ENCODE assay signal across 12 mouse cellular contexts in genomic region chr7:96672322-96672914, GRCm38 (mm10).
DNase-seq lines count a peak whose midpoint lies in the region; ATAC-seq lines count a peak whose summit lies in the region.
"Had no signal": no experiment of that assay in that cellular context is flagged by ENCODE, and none has a peak within 500 bp of the region (broad histone marks: within the 10 kb centered on the region; RNA-seq: fewer than 3 reads in every experiment).

No protein-coding gene starts in this region.

- H3K4me3 ChIP-seq in kidney, embryonic 15.5 days (replicated peaks): no peak overlapping the region
- H3K4me3 ChIP-seq in forebrain, embryonic 15.5 days: no peak overlapping the region
- H3K4me3 ChIP-seq in midbrain, embryonic 12.5 days: no peak overlapping the region
- H3K4me3 ChIP-seq in liver, embryonic 11.5 days (ENCODE audit: low read depth, low read length): no peak overlapping the region

- H3K27ac ChIP-seq in kidney, embryonic 15.5 days: peak overlapping the region; percentile 69
- peak overlapping the region; percentile 65 for H3K27ac ChIP-seq in forebrain, embryonic 15.5 days (replicated peaks)
- peak overlapping the region; percentile 63 for H3K27ac ChIP-seq in midbrain, embryonic 12.5 days (replicated peaks)
- H3K27ac ChIP-seq in liver, embryonic 11.5 days (ENCODE audit: low read depth, low read length): no peak overlapping the region

- H3K4me1 ChIP-seq in kidney, embryonic 15.5 days: peaks cover 61% of the 10 kb centered on the region
- H3K4me1 ChIP-seq in forebrain, embryonic 15.5 days: peaks cover 51% of the 10 kb centered on the region
- peaks cover 45% of the 10 kb centered on the region for H3K4me1 ChIP-seq in midbrain, embryonic 12.5 days
- no peaks in the 10 kb centered on the region for H3K4me1 ChIP-seq in liver, embryonic 11.5 days (replicated peaks; ENCODE audit: control insufficient read depth, insufficient read depth, low read length)

- H3K4me2 ChIP-seq in kidney, embryonic 15.5 days: no peak overlapping the region
- H3K4me2 ChIP-seq in forebrain, embryonic 15.5 days (replicated peaks): no peak overlapping the region
- peak overlapping the region; percentile 6; the same call in 1 of the 2 replicates for H3K4me2 ChIP-seq in midbrain, embryonic 12.5 days (replicated peaks)
- H3K4me2 ChIP-seq in liver, embryonic 11.5 days: no peak overlapping the region

- peak; percentile 52 for ATAC-seq in kidney, embryonic 15.5 days (replicated peaks; ENCODE audit: low FRiP score)
- ATAC-seq in forebrain, embryonic 15.5 days (replicated peaks): peak; percentile 86
- ATAC-seq in midbrain, embryonic 12.5 days (ENCODE audit: low FRiP score, low read depth): peak; percentile 82
- no peak for ATAC-seq in liver, embryonic 11.5 days (replicated peaks; ENCODE audit: low FRiP score)

- DNase-seq in kidney, postnatal 36 days: no peak
- peak; percentile 43 for DNase-seq in brain, embryonic 18.5 days (ENCODE audit: low read depth, low spot score)
- no peak for DNase-seq in testis, postnatal 14 days (ENCODE audit: low spot score)
- no peak for DNase-seq in liver, embryonic 11.5 days (ENCODE audit: low spot score)
- no peak for DNase-seq in left cerebral cortex, postnatal 25 days (ENCODE audit: low spot score in 2 of 2)
- DNase-seq: cerebellum, adult 9-10 months; gastrocnemius, postnatal 14 days; right cerebral cortex, postnatal 14 days; thymus, adult 18-20 months had no signal

- WGBS in kidney, embryonic 15.5 days: 17% methylated on average over 6 of the region's 6 CpGs
- WGBS in forebrain, embryonic 15.5 days: 5% methylated on average over 6 of the region's 6 CpGs
- 8% methylated on average over 6 of the region's 6 CpGs for WGBS in midbrain, embryonic 12.5 days
- WGBS in liver, embryonic 11.5 days: 44% methylated on average over 6 of the region's 6 CpGs

- no peaks in the 10 kb centered on the region for H3K9me3 ChIP-seq in kidney, embryonic 15.5 days (replicated peaks)
- no peaks in the 10 kb centered on the region for H3K9me3 ChIP-seq in forebrain, embryonic 15.5 days
- no peaks in the 10 kb centered on the region for H3K9me3 ChIP-seq in midbrain, embryonic 12.5 days
- no peaks in the 10 kb centered on the region for H3K9me3 ChIP-seq in liver, embryonic 11.5 days (ENCODE audit: control insufficient read depth, low read length)

- H3K9ac ChIP-seq in kidney, embryonic 15.5 days: no peak overlapping the region
- no peak overlapping the region for H3K9ac ChIP-seq in forebrain, embryonic 15.5 days (replicated peaks)
- H3K9ac ChIP-seq in midbrain, embryonic 12.5 days (replicated peaks): no peak overlapping the region
- no peak overlapping the region for H3K9ac ChIP-seq in liver, embryonic 11.5 days (ENCODE audit: low read depth, low read length)

- no peaks in the 10 kb centered on the region for H3K27me3 ChIP-seq in kidney, embryonic 15.5 days
- H3K27me3 ChIP-seq in forebrain, embryonic 15.5 days: no peaks in the 10 kb centered on the region
- peaks cover 56% of the 10 kb centered on the region for H3K27me3 ChIP-seq in midbrain, embryonic 12.5 days
- no peaks in the 10 kb centered on the region for H3K27me3 ChIP-seq in liver, embryonic 11.5 days (replicated peaks; ENCODE audit: control insufficient read depth, insufficient read depth, low read length)

- H3K36me3 ChIP-seq in kidney, embryonic 15.5 days: no peaks in the 10 kb centered on the region
- H3K36me3 ChIP-seq in forebrain, embryonic 15.5 days: no peaks in the 10 kb centered on the region
- no peaks in the 10 kb centered on the region for H3K36me3 ChIP-seq in midbrain, embryonic 12.5 days
- H3K36me3 ChIP-seq in liver, embryonic 11.5 days (ENCODE audit: control insufficient read depth, insufficient read depth, low read length): no peaks in the 10 kb centered on the region

- intact Hi-C loops in left cerebral cortex, postnatal 25 days (cut with DNase I): no loop called here
